Mouse (Mus musculus) myocyte (in vitro differentiated cells): Measurements from ENCODE around the gene Pstpip1.
A peak's percentile ranks its signal among the peaks of the same experiment; 100 is the strongest.

Experiments
- CEBPB ChIP-seq: IDR thresholded peaks from 2 replicates; pipeline ENCODE4 v1.6.1; 2011; ENCODE audit warnings: mild to moderate bottlenecking, moderate library complexity; ENCODE audit not compliant: poor library complexity, insufficient read depth, severe bottlenecking
- E2F4 ChIP-seq: IDR thresholded peaks from one replicate; pipeline ENCODE4 v1.6.1; 2011; ENCODE audit warnings: mild to moderate bottlenecking, control low read depth, moderate library complexity; ENCODE audit not compliant: insufficient read depth
- MAX ChIP-seq: IDR thresholded peaks from one replicate; pipeline ENCODE4 v1.6.1; 2011; ENCODE audit warnings: low read depth, mild to moderate bottlenecking, control low read depth
- MYOD1 ChIP-seq, 3 experiments: IDR thresholded peaks; one replicate each; pipeline ENCODE4 v1.6.1; 2011; ENCODE audit warnings: control low read depth in 2 of 3, low read depth in 2 of 3, mild to moderate bottlenecking in 2 of 3, moderate library complexity in 1 of 3; ENCODE audit not compliant: insufficient read length in 2 of 3, control insufficient read depth in 1 of 3
- POLR2A ChIP-seq: IDR thresholded peaks from one replicate; pipeline ENCODE4 v1.6.1; 2011; ENCODE audit warnings: low read depth, mild to moderate bottlenecking, control low read depth, moderate library complexity; ENCODE audit not compliant: insufficient read length
- POLR2AphosphoS2 ChIP-seq: IDR thresholded peaks from one replicate; pipeline ENCODE4 v1.6.1; 2011; ENCODE audit warnings: low read depth, control low read depth; ENCODE audit not compliant: insufficient read length
- REST ChIP-seq: IDR thresholded peaks from one replicate; pipeline ENCODE4 v1.6.1; 2011; ENCODE audit warnings: mild to moderate bottlenecking, control low read depth, moderate library complexity; ENCODE audit not compliant: insufficient read depth, insufficient read length
- SRF ChIP-seq: IDR thresholded peaks from one replicate; pipeline ENCODE4 v1.6.1; 2011; ENCODE audit warnings: low read depth; ENCODE audit not compliant: control insufficient read depth, insufficient read length
- TCF12 ChIP-seq: IDR thresholded peaks from one replicate; pipeline ENCODE4 v1.6.1; 2011; ENCODE audit warnings: mild to moderate bottlenecking, control low read depth; ENCODE audit not compliant: poor library complexity, insufficient read depth, severe bottlenecking

DNA sequence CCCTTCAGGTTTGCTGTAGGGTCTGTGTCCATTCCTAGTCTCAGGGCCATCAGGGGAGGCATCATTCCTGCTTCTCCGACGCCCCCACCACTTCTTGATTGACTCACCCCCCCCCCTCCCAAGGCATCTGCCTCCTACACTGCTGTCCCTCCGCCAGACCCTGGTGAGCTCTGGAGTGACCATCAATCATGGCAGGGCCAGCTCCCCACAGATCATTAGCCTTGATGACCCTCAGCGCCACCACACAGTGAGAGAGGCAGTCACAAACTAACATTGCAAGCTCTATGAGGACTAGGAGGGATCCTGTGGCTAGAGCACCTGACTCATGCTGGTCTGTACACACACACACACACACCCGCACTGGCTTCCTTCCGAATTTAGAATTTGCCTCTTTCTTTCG is 15.2 kb downstream of the Pstpip1 start:
- TF ChIP-seq REST (no peak), TCF12 (no peak), E2F4 (no peak), CEBPB (no peak), POLR2A (no peak), SRF (no peak), MYOD1 (IDR thresholded peaks at IDR 0.05; ENCODE audit: control insufficient read depth in 1 of 3, insufficient read length in 2 of 3, low read depth in 2 of 3) (peak in 1 of 3 experiments; percentile 28), POLR2AphosphoS2 (no peak), MAX (no peak)
